Mouse (Mus musculus) embryonic stem cell, embryonic (primary cell): ENCODE measurements around the gene Arid1b.

ENCODE experiments used
- CTCF ChIA-PET, 4 experiments: fragments of 300-600 bp in 2 of 4; fragments of 350-600 bp in 2 of 4; sonication (Branson Sonifier 250); formaldehyde crosslinking; loops; one replicate each; lab custom pipeline; 2022; ENCODE audit warnings: inconsistent platforms in 2 of 4; lab: Charles Lee
- POLR2A ChIA-PET, 4 experiments: fragments of 300-600 bp in 2 of 4; fragments of 350-600 bp in 2 of 4; sonication (Branson Sonifier 250); formaldehyde crosslinking; loops; one replicate each; lab custom pipeline; 2022; ENCODE audit warnings: antibody characterized with exemption in 4 of 4, inconsistent platforms in 1 of 4; lab: Charles Lee

Gene Arid1b

GRCm38 (mm10) chr17:5217852-5218845 lies 224.0 kb downstream of the Arid1b start:
- ChIA-PET POLR2A (interaction anchor here in 2 of 4 experiments (0.6 to 2.9 kb wide), 5 partner anchors 9 to 87 kb away, joined by 3 to 8 read pairs (median 3); no protein-coding TSS in a partner anchor), CTCF (interaction anchor here (0.7 to 2.1 kb wide), 6 partner anchors 9 to 580 kb away, joined by 3 to 8 read pairs (median 4); no protein-coding TSS in a partner anchor)

GRCm38 (mm10) chr17:5218955-5219557 lies 224.9 kb downstream of the Arid1b start:
- ChIA-PET POLR2A (interaction anchor here in 1 of 4 experiments (0.9 to 2.9 kb wide), 3 partner anchors 11 to 29 kb away, joined by 3 to 8 read pairs (median 4); no protein-coding TSS in a partner anchor), CTCF (interaction anchor here in 2 of 4 experiments (1.1 to 1.4 kb wide), 2 partner anchors 10 to 11 kb away, joined by 3 to 4 read pairs; no protein-coding TSS in a partner anchor)

DNA sequence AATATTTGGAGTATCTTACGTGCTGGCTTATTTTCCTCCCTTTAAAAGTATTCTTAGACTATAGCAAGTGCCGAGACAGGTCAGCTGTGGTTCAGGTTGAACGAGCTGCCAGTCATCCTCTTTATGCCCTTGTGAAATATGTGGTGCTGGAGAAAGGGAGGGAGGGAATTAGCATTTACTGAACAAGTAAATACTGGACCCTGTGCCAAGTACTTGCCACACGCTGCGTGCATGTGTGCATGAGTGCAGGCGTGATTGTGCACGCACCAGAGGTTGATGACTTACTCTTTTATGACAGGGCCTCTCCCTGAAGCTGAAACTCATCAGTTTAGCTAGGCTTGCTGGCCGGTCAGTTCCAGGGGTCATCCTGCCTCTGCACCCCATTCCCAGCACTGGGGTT lies 226.9 kb downstream of the Arid1b start:
- CTCF ChIA-PET, result interaction anchor here in 1 of 4 experiments (0.7 kb wide), 1 partner anchor 451 kb away, joined by 3 read pairs; no protein-coding TSS in a partner anchor
- POLR2A ChIA-PET, result interaction anchor here in 1 of 4 experiments (1.2 kb wide), 1 partner anchor 102 kb away, joined by 3 read pairs; no protein-coding TSS in a partner anchor

DNA sequence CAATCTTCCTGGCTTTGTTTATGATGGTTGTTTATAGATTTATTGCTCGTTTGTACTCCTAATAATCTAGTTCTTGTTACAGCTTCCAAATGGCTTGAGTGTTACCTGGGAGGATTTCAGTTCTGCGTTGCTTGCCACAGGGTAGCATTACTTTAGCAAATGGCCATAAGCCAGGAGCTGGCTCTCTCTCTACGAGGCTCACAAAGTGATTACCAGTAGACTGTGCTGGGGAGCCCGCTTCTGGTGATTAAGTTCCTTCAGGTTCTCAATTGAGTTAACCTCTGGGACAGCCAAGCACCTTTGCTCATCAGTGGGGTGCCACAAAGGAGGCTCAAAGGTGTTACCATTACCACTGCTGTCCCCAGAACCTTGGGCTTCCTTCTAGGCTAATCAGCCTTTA lies 227.4 kb downstream of the Arid1b start:
- ChIA-PET CTCF (interaction anchor here in 1 of 4 experiments (0.7 kb wide), 1 partner anchor 450 kb away, joined by 3 read pairs; no protein-coding TSS in a partner anchor), POLR2A (interaction anchor here in 1 of 4 experiments (0.7 to 1.2 kb wide), 3 partner anchors 21 to 160 kb away, joined by 3 read pairs; no protein-coding TSS in a partner anchor)

- CTCF ChIA-PET, result interaction anchor here in 1 of 4 experiments (0.9 kb wide), 1 partner anchor 19 kb away, joined by 3 read pairs; no protein-coding TSS in a partner anchor
- POLR2A ChIA-PET, result interaction anchor here in 1 of 4 experiments (1.0 to 1.2 kb wide), 4 partner anchors 9 to 33 kb away, joined by 3 to 4 read pairs (median 4); no protein-coding TSS in a partner anchor
These were observed 228.7 kb downstream of the Arid1b start for GRCm38 (mm10) chr17:5222827-5223226.

- POLR2A ChIA-PET, result interaction anchor here in 2 of 4 experiments (0.6 to 1.8 kb wide), 3 partner anchors 15 to 536 kb away, joined by 3 to 4 read pairs (median 4); no protein-coding TSS in a partner anchor
- CTCF ChIA-PET, result interaction anchor here in 1 of 4 experiments (2.0 kb wide), 1 partner anchor 28 kb away, joined by 6 read pairs; no protein-coding TSS in a partner anchor
These were observed 230.8 kb downstream of the Arid1b start for GRCm38 (mm10) chr17:5224932-5225331.

DNA sequence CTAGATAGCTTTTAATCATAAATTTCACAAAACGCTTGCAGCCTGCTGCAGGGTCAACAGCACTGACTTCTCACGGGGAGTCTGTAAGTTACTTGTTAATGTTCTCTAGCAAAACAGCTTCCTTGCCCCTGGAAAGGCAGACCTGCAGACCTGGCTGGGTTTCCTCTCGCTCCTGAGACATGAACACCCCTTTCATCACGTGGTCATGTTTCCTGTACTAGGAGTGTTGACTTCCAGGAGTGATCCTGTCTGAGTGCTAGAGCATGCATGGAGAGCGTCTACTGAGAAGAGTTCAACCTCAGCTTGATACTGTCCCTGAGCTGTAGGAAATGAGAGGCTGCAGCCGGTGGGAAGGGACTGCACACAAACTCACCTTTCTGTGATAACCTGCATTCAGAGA lies 233.0 kb downstream of the Arid1b start:
- CTCF ChIA-PET, result interaction anchor here in 1 of 4 experiments (1.4 kb wide), 1 partner anchor 19 kb away, joined by 3 read pairs; no protein-coding TSS in a partner anchor
- POLR2A ChIA-PET, result interaction anchor here in 1 of 4 experiments (0.7 kb wide), 1 partner anchor 68 kb away, joined by 3 read pairs; no protein-coding TSS in a partner anchor

DNA sequence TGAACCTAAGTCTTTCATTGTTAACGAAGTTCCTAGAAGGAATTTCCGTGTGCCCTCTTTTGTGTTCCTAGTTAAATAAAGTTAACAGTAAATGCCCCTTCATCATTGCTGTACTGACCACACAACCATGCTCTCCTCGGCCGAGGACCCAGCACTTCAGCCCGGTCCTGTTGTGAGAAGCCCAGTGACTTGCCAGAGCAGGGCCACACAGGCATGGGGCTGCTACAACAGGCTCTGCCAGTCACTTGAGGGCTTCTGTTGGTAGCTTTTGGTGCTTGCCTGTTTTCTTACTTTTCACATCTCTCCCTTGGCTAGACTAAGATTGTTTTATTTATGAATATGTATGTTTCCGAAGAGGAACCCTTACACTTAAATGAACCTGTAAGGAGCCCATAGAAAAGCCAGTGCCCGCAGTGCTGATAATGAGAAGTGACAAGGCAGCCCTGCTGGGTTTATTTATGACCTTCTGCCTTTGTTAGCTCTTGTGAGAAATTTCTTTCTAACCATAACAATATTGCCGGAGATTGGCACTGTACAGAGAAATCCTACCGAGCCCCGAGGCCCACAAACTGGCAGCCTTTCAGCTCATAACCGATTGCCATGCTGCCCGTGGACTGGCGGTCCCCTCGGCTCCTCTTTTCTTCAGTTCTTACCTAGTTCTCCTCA lies 234.0 kb downstream of the Arid1b start:
- POLR2A ChIA-PET, result interaction anchor here in 1 of 4 experiments (0.5 kb wide), 1 partner anchor 1047 kb away, joined by 4 read pairs; no protein-coding TSS in a partner anchor
- CTCF ChIA-PET, result interaction anchor here in 2 of 4 experiments (1.2 to 1.4 kb wide), 2 partner anchors 10 to 20 kb away, joined by 3 read pairs; no protein-coding TSS in a partner anchor

- POLR2A ChIA-PET, result no interaction called here
These were observed 234.6 kb downstream of the Arid1b start for GRCm38 (mm10) chr17:5228616-5229250.

DNA sequence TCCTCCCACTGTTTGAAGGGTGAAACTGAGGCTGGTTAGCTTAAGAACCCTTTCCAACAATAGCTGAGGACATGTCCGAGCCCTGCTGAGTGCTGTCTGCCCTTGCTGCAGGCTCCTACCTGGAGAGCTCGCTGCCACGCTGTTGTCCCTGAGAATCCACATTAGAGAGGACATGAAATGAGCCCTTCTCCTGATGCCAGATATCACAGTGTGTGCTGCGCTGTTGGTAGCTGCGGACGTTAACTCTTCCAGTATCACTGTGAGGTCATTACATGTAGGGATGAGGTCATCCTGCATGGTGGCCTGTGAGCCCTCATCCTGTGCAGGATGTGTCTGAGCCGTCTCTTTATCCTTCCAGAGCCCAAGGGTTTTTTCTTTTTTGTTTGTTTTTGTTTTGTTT lies 235.9 kb downstream of the Arid1b start:
- ChIA-PET CTCF (interaction anchor here in 1 of 4 experiments (0.6 kb wide), 1 partner anchor 20 kb away, joined by 3 read pairs; no protein-coding TSS in a partner anchor), POLR2A (interaction anchor here in 1 of 4 experiments (1.1 kb wide), 1 partner anchor 11 kb away, joined by 3 read pairs; no protein-coding TSS in a partner anchor)

More at GRCm38 (mm10) chr17:5228616-5229250, 234.6 kb downstream of the Arid1b start:
- CTCF ChIA-PET, result interaction anchor here in 1 of 4 experiments (1.2 kb wide), 1 partner anchor 10 kb away, joined by 3 read pairs; no protein-coding TSS in a partner anchor

- ChIA-PET CTCF (interaction anchor here in 1 of 4 experiments (0.5 kb wide), 1 partner anchor 498 kb away, joined by 4 read pairs; no protein-coding TSS in a partner anchor), POLR2A (interaction anchor here in 2 of 4 experiments (0.6 to 1.0 kb wide), 2 partner anchors 10 to 1967 kb away, joined by 3 to 4 read pairs; no protein-coding TSS in a partner anchor)
These were observed 238.0 kb downstream of the Arid1b start for GRCm38 (mm10) chr17:5232180-5232579.

GRCm38 (mm10) chr17:5233991-5234390 lies 239.9 kb downstream of the Arid1b start:
- POLR2A ChIA-PET, result no interaction called here
- CTCF ChIA-PET, result interaction anchor here in 1 of 4 experiments (3.1 kb wide), 1 partner anchor 18 kb away, joined by 8 read pairs; no protein-coding TSS in a partner anchor

DNA sequence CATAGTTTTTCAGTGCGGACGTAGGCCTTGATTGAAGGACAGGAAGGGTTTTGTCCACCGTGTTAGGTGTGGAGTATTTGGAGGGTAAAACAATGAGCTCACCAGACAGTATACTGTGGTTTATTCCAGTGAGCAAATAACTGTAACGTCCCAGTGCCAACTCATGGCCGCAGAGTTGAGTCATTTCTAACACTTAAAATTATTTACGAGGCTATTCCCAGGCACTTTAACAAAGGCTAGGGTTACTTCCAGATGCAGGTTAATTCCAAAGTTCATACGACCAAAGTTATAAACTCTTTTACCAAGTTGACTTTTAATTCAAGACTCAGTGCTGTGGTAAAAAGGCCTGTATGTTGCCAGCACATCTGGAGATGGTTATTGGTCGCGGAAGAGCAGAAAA lies 240.9 kb downstream of the Arid1b start:
- ChIA-PET CTCF (interaction anchor here in 1 of 4 experiments (3.1 kb wide), 1 partner anchor 17 kb away, joined by 8 read pairs; no protein-coding TSS in a partner anchor), POLR2A (no interaction called here)

DNA sequence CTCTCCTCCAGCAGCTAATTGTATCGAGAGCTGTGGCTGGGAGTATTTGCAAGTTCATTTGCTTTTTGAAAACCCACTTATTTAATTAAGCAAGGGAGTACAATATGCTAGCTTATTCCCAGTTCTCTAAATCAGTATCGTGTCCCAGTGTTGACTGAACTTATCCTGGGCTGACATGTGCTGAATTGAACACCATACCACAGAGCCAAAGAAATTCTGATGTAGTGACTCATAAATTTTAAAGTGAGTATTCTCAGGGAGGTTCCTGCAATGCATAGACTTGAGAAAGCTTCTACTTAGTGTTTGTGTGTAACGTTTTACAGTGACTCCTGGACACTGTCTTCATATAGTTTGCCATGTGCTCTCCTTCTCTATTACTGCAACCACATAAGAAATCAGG lies 243.6 kb downstream of the Arid1b start:
- CTCF ChIA-PET, result no interaction called here
- POLR2A ChIA-PET, result interaction anchor here in 1 of 4 experiments (1.9 kb wide), 1 partner anchor 33 kb away, joined by 4 read pairs; no protein-coding TSS in a partner anchor

- CTCF ChIA-PET, result interaction anchor here in 1 of 4 experiments (2.3 kb wide), 1 partner anchor 14 kb away, joined by 8 read pairs; no protein-coding TSS in a partner anchor
- POLR2A ChIA-PET, result interaction anchor here in 1 of 4 experiments (0.9 to 1.3 kb wide), 5 partner anchors 11 to 140 kb away, joined by 3 to 5 read pairs (median 3); no protein-coding TSS in a partner anchor
These were observed 244.5 kb downstream of the Arid1b start for GRCm38 (mm10) chr17:5238387-5239245.
